Mouse (Mus musculus): ENCODE data around the gene Dppa5a.
"Not testable (repeated sequence)": the region's sequence is repeated elsewhere in the genome, so short reads cannot be mapped to it uniquely, and the experiment has no call there.

The Dppa5a gene

GRCm38 (mm10) chr9:78367959-78368358 lies at the start of gene Dppa5a:
TSS of gene Dppa5a (minus strand) at chr9:78368177.
- DNase-seq (ENCODE audit: low spot score in 2 of 2): not testable (repeated sequence)

- DNase-seq (ENCODE audit: low spot score in 2 of 2): no peak
Measured at GRCm38 (mm10) chr9:78401596-78401995, 33.6 kb upstream of the Dppa5a start.

GRCm38 (mm10) chr9:78400570-78400969 lies 32.6 kb upstream of the Dppa5a start:
- DNase-seq (ENCODE audit: low spot score in 2 of 2): no peak

GRCm38 (mm10) chr9:78396517-78396916 lies 28.5 kb upstream of the Dppa5a start:
- no peak for DNase-seq (ENCODE audit: low spot score in 2 of 2)

GRCm38 (mm10) chr9:78395630-78396351 lies 27.8 kb upstream of the Dppa5a start, which contains the start of gene Ddx43:
TSS of gene Ddx43 (plus strand) at chr9:78395777.
- DNase-seq (ENCODE audit: low spot score in 2 of 2): peak in 1 of 2 experiments; percentile 30

- no peak for DNase-seq (ENCODE audit: low spot score in 2 of 2)
Measured at GRCm38 (mm10) chr9:78395244-78395629, 27.3 kb upstream of the Dppa5a start.

- DNase-seq (ENCODE audit: low spot score in 2 of 2): no peak
Measured at GRCm38 (mm10) chr9:78394602-78395001, 26.6 kb upstream of the Dppa5a start.

GRCm38 (mm10) chr9:78393741-78394140 lies 25.8 kb upstream of the Dppa5a start:
- DNase-seq (ENCODE audit: low spot score in 2 of 2): no peak

- no peak for DNase-seq (ENCODE audit: low spot score in 2 of 2)
Measured at GRCm38 (mm10) chr9:78389981-78390380, 22.0 kb upstream of the Dppa5a start.

GRCm38 (mm10) chr9:78386947-78387346 lies 19.0 kb upstream of the Dppa5a start:
- no peak for DNase-seq (ENCODE audit: low spot score in 2 of 2)

- peak in 1 of 2 experiments; percentile 14 for DNase-seq (ENCODE audit: low spot score in 2 of 2)
Measured at GRCm38 (mm10) chr9:78385893-78386292, 17.9 kb upstream of the Dppa5a start.

- DNase-seq (ENCODE audit: low spot score in 2 of 2): peak in 1 of 2 experiments; percentile 15
Measured at GRCm38 (mm10) chr9:78378113-78378785, 10.3 kb upstream of the Dppa5a start, which contains the start of gene Ooep. TSS of gene Ooep (minus strand) at chr9:78378725.

GRCm38 (mm10) chr9:78377546-78377945 lies 9.6 kb upstream of the Dppa5a start:
- no peak for DNase-seq (ENCODE audit: low spot score in 2 of 2)

- DNase-seq (ENCODE audit: low spot score in 2 of 2): no peak
Measured at GRCm38 (mm10) chr9:78375486-78375885, 7.5 kb upstream of the Dppa5a start.

- no peak for DNase-seq (ENCODE audit: low spot score in 2 of 2)
Measured at GRCm38 (mm10) chr9:78374885-78375389, 7.0 kb upstream of the Dppa5a start.

- DNase-seq (ENCODE audit: low spot score in 2 of 2): no peak
Measured at GRCm38 (mm10) chr9:78374397-78374796, 6.4 kb upstream of the Dppa5a start.

GRCm38 (mm10) chr9:78372827-78373504 lies 5.0 kb upstream of the Dppa5a start:
- DNase-seq (ENCODE audit: low spot score in 2 of 2): no peak

- no peak for DNase-seq (ENCODE audit: low spot score in 2 of 2)
Measured at GRCm38 (mm10) chr9:78371441-78371840, 3.5 kb upstream of the Dppa5a start.

- DNase-seq (ENCODE audit: low spot score in 2 of 2): no peak
Measured at GRCm38 (mm10) chr9:78369786-78370185, 1.8 kb upstream of the Dppa5a start.

- DNase-seq (ENCODE audit: low spot score in 2 of 2): no peak
Measured at GRCm38 (mm10) chr9:78369349-78369748, 1.4 kb upstream of the Dppa5a start.

GRCm38 (mm10) chr9:78368671-78369293 lies 805 bp upstream of the Dppa5a start:
- no peak for DNase-seq (ENCODE audit: low spot score in 2 of 2)
